Mouse (Mus musculus): Measurements from ENCODE around the gene Lsamp. TPM values are rescaled to one million over a fixed set of nuclear protein-coding genes. Genes with fewer than 3 reads are reported as not detected.

The Lsamp gene
- polyA plus RNA-seq, 1 experiment = not detected

DNA sequence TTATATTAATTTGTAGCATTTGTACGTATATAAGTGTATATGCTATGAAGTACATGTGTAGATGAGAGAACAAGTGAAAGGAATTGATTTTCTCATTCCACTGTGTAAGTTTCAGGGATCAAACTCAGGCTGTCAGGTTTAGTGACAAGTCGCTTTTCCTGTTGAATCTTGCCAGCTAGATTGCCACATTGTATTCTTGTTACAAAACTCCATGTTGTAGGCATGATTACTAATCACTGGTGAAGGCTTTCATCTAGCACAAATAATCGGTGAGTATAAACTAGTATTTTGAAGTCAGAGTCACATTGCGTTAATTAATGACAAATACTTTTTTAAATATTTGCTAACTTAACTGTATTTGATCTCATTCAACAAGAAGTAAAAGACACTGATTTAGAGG, 391.2 kb downstream of the Lsamp start:
- TF ChIP-seq GATA1 (IDR thresholded peaks at IDR 0.05; ENCODE audit: low read length) = no peak

DNA sequence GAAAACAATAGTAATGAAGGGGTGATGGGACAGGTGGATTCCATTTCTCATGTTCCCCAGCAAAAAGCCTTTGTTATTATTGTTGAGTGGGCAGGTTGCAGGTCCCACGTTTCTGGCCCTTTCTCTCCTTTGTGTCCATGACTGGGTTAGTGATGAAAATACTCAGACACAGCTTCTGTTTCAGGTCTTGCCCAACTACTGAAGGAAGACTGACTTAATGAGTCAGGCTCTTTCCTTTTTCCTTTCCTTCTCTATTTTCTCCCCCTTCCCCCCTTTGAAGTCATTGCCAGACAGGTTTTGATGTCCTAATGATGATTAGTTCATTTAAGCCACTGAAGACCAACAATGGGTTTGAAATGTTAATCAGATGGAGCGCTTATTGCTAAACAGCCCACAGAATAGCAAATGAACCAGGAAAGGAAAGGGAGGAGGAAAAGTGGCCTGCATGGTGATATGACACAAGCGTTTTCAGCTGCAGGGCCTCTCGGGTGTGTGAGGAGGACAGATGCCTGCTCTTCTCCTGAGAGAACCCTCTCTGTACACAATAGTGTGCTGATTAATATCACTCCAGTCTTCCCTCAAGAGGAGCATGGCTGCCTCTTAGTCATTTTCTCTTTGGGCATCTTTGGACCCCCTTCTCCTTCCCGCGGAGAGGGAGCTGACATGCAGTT, 393.1 kb downstream of the Lsamp start:
- no peak for TF ChIP-seq GATA1 (IDR thresholded peaks at IDR 0.05; ENCODE audit: low read length)

DNA sequence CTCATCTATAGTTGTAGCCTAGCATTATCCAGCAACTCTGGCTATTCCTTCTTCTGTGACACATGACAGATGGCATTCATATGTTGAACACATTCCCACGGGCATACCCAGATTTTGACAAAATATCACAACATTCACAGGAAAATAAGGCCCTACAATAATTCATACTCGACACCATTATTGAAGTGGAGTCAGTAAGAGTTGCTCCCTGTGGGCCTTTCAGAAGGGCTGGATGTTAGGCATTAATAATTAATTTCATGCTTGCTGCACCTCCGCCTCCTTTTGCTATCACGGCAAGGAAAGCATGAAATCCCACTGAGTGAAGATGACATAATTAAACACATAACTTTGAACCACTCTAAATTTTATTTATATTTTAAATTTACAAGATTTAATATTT, 407.9 kb downstream of the Lsamp start:
- no peak for TF ChIP-seq GATA1 (IDR thresholded peaks at IDR 0.05; ENCODE audit: low read length)

DNA sequence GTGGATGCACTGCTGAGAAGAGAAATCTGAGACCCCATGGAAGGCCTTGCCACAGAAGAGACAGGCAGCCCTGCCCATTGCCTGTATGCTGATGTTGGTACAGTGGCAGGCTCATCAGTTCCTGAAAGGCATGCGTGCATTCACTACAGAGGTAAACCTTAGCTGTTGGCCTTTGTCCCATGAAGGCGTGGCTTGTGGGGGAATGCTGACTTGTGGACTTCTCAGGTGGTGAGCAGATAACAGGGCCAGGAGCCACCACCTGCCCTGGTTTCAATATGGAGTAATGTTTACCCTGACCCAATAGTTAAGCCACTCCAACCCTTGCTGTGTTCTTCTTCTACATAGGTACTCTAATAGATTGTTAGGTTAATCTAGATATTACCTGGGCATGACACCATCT, 415.4 kb downstream of the Lsamp start:
- TF ChIP-seq GATA1 (IDR thresholded peaks at IDR 0.05; ENCODE audit: low read length) = no peak

DNA sequence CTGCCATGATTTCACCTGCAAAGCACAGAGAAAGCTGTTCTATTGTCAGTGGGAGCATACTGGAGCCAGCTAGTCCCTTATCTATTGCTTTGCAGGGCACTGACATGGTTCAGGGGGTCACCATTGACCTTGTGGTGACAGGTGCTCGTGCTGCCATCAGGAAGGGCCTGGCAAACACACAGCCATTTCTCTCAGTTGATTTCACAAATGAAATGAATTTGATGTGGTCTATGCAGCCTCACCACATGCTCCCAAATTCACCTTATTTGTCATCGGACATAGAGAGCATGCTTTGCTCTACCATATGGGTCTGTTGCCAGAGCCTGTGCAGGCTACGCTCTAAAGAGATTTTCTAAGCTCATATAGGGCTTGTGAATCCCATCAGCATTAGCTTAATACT, 450.1 kb downstream of the Lsamp start:
- no peak for TF ChIP-seq GATA1 (IDR thresholded peaks at IDR 0.05; ENCODE audit: low read length)

DNA sequence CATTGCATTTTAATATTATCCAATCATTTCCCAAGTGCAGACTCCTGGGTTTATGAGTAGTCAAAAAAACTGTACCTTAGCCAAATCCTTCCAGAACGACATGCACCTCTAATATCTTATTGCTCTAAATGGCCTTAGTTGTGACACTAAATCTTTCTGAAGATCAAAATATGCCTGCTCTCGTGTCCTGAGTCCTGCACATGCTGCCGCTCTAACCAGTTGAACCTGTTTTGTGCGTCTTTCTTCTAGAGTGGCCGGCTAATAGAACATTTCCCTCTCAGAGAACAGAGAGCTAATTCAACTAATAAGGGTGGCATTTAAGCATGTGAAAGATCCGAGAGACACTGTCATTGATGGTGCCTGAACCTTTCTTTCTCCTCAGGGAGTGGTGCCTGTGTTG, 452.3 kb downstream of the Lsamp start:
- TF ChIP-seq GATA1 (IDR thresholded peaks at IDR 0.05; ENCODE audit: low read length) = no peak

DNA sequence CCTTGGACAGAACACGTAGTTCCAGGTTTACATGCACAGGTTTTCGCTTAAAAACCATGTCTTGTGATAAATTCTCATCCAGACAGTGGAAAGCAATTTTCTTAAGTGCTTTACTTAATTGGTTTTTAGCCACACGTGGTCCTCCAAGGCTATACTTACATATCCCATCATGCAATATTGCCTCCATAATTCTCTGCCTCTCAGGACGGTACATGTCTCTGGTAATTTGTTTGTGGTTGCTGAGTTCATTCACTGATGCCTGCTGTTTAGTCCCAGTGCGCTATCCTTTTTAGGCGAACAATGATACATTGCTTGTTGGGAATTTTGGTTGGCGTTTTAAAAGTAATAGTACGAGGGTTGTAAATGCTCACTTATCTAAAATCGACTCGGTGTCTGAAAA, 453.7 kb downstream of the Lsamp start:
- no peak for TF ChIP-seq GATA1 (IDR thresholded peaks at IDR 0.05; ENCODE audit: low read length)

DNA sequence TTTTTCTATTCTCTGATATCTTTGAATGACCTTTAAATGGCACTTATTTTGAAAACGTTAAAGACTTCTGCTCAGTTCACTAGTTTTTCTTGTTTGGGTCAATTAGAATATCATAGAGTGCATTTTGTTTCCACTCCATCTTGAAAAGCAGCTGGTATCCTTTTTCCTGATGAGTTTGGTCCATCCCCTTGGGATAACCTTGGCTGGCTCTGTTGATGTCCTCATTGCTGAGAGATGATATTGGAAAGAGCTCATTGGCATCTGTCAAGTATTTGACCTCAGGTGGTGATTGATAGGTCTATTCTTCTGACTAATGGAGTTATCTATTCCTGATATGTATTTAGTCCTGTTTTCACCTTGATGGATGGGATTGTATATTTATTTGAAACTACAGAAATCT, 454.7 kb downstream of the Lsamp start:
- no peak for TF ChIP-seq GATA1 (IDR thresholded peaks at IDR 0.05; ENCODE audit: low read length)

DNA sequence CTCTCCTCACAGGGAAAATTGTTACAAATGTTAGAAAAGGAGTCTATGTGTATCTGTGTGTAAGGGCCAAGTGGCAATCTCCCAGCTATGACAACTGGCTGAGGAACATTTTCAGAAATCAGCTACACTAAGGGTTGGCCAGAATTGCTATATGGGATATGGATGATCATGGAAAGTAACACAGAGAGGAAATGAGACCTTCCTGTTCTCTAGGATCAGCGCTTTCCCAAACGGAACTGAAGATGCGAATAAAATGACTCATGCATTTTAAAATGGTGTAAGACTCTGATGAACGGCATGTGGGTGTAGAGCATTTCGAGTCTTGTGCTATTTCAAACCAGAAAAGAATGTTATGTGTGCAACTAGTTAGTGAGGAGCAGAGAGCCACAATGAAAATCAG, 462.4 kb downstream of the Lsamp start:
- TF ChIP-seq GATA1 (IDR thresholded peaks at IDR 0.05; ENCODE audit: low read length) = no peak

DNA sequence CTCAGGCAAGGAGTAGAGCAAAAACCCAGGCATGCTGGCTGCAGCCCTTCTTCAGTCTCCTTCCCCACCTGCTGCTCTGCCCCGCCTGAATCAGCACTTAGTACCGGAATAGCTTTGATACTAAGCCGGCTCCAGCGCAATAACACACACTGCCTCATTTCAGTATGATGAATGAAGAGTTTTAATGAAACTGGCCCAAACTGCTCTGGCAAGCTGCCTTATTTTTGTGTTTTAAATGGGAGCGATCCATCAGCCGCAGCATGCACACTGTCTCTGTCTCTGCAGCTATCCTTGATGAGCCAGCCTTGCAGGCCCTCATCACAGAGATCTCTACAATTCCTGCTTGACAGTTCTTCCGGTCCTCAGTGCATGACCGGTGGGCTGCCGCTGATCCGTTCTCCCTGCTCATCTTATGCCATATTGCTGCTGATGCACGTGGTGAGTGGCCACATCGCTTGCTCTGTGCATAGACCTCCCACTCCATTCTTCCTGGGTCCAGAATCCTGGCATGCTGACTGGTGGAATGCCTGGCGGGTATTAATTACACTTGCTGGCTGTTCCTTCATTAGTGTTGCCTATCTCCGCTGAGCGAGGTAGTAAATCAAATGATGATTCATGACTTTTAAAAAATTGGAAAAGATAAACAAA, 479.4 kb downstream of the Lsamp start:
- no peak for TF ChIP-seq GATA1 (IDR thresholded peaks at IDR 0.05; ENCODE audit: low read length)

DNA sequence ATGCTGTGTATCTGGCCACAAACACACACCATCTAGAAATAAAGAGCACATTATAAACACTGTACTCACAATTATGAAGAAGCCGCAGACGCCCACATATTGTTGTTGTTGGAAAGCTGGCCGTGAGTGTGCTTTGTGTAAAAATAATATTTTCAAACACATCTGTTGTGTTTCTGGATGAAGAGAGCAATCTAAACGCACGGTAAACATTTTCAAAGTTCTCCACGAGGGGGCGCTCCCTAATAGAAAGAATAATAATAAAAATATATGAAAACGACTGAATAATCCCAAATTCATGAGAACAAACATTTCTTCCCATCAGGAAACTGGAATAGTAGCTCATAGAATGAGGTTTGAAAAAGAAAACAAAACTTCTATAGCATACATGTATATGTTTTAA, 482.4 kb downstream of the Lsamp start:
- TF ChIP-seq GATA1 (IDR thresholded peaks at IDR 0.05; ENCODE audit: low read length) = no peak

DNA sequence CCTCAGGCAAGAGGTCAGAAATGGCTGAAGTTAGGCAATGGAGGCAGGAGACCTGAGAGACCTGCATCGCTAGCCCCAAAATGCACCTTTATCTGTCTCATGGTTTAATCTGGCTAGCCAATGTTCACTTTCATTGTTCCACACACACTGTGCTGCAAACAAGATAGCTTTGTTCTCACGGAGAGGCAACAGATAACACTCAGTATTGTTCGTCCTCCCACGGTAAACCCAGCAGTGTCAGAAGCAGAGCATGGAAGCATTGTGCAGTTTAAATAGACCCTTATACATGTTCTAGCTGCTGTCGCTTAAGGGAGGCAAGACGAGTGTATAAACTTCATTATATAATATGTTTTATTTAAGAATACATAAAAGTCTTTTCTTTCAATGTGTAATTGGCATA, 486.8 kb downstream of the Lsamp start:
- no peak for TF ChIP-seq GATA1 (IDR thresholded peaks at IDR 0.05; ENCODE audit: low read length)

DNA sequence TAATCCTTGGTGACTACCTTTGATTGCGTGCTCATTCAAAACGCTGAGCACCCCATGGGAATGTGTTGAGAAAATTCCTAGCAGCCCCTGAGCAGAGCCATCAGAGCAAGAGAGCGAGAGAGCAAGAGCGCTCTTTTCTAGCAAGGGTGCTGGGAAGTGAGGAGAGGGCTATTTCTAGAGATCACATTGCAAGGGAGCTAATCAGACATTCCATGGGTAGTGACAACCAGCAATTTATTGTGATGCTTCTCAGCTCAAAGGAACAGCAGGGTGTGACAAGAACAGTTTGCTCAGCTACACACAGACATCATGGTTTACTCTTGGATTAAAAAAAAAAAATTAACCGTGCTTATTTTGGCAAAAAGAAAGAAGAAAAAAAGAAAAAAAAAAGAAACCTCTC, 487.8 kb downstream of the Lsamp start:
- no peak for TF ChIP-seq GATA1 (IDR thresholded peaks at IDR 0.05; ENCODE audit: low read length)

DNA sequence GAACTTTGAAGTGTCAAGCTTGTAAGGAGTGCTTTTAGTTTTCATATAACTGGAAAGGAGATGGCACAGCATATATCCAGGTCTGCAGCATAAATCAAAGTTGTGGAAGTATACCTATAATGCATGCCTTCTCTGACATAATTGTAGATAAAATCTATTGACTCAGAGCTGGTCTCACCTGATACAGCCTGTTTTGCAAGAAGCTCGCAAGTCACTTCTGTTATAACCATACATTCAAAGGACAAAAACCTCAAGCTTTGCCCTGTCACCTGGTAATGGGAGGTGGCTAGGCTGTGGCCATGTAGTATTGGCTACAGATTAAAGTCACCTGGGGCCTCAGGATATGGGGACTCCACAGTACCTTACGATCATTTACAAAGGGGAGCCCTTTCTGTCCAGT, 507.4 kb downstream of the Lsamp start:
- TF ChIP-seq GATA1 (IDR thresholded peaks at IDR 0.05; ENCODE audit: low read length) = no peak

DNA sequence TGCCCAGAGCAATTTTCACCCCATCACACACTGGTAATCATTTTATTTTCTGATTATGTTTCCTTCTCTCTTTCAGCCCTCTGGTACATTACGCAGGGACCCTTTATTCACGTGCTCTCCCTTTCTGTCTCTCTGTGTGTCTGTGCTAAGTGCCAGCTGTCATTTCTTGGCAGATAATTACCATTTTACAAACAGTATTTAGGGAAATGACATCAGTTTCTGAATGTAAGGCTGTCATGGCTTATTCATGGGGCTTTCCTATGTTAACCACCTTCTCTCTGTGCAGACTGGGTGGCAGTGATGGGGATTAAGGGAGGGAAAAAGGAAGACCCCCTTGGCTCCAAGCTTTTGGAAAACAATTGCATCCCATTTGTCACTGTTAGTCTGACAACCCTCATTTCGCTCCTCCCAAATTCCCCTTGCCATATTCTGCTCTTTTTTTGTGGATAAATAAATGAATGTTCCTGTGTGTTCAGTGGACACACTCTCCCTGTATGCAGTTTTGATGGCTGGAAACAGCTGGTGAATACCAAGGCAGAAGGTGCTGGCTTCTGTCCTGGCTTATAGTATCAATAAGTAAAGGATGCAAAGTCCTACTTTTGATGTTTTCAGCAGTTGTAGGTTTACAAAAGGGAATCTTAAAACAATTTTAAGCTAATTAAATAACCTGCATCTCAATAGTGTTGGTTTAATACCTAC, 520.2 kb downstream of the Lsamp start:
- no peak for TF ChIP-seq GATA1 (IDR thresholded peaks at IDR 0.05; ENCODE audit: low read length)

DNA sequence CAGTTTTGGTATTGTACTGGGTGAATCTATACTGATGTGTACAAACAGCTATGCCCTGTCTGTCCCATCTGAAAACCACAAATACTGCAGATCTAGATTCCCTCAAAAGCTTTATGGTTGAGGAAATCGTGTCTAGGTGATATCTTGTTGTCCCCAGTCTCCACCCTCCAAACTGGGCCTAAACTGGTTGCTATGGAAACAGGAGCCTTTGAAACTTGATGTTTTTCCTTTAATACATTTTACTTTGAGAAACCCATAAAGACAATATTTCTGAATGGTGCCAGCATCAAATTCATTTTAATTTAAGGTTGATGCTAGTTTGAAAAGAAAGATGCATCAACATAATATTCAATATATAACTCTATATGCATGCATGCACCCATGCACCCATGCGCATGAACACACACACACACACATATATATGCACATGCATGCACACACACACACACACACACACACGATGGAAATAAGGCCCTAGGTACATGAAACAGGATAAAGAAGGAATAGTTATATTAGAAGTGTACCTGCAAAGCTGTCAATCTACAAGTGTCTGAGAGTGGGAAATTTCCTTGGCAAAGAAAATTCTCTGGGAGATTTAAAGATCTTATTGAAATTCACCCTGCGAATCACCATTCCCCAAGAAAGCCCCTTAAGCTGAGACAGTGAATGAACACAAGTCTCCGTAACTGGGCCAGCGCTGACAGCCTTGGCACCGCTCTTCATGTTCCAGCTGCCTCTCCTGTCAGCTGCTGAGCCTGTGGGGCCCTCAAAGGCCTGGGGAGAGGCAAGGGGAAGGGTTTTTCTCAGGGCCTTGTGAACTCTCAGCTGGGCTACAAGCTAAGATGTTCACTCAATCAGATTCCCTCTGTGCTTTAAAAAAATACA, 525.2 kb downstream of the Lsamp start:
- TF ChIP-seq GATA1 (IDR thresholded peaks at IDR 0.05; ENCODE audit: low read length) = no peak
